Mouse (Mus musculus) liver, postnatal 0 days (tissue): ENCODE measurements at regions not wholly inside any gene's neighbourhood (a gene's known extent, or its start where the extent isn't known, plus 50 kb on each side); places are given as distances from the start of the nearest gene placed in this dataset.

Experiments used
- CTCF ChIP-seq: sonication (generic); IDR thresholded peaks from 2 replicates; pipeline ENCODE4 v1.5.1; 2016; ENCODE audit warnings: antibody characterized with exemption, low read depth
- EP300 ChIP-seq: IDR thresholded peaks from 2 replicates; pipeline ENCODE4 v1.6.1; 2016; ENCODE audit warnings: antibody characterized with exemption, low read depth, mild to moderate bottlenecking

GRCm38 (mm10) chr9:30076482-30076881, 113.5 kb upstream of the Ntm start:
- TF ChIP-seq CTCF (no peak), EP300 (no peak)
